Mouse (Mus musculus): ENCODE results near the gene Med13l.

DNA sequence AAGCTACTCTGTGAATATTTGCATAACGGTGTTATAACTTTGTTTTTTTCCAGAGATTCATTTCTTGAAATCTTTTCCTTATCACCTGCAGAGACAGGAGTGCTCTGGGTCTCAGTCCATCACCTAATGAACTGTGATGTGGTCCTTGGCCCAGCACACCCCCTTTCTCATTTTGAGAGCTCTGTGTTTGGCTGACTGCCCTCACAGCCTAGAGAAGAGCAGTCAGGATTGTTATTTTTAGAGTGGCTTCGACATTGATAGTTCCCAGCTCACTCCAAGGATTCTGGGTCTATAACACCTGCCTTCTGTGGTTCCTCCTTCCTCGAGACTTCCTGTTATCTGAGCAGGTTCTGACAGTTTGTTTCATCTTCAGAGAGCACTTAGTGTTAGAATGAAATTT, 113.8 kb downstream of the Med13l start:
- TF ChIP-seq CTCF (IDR thresholded peaks at IDR 0.05; ENCODE audit: insufficient read depth, low read length) (no peak), POLR2A (IDR thresholded peaks at IDR 0.05; ENCODE audit: borderline replicate concordance, extremely low read depth, low read depth, low read length) (no peak)
